Mouse (Mus musculus): ENCODE data around the gene Otulin. TPM values are rescaled to one million over a fixed set of nuclear protein-coding genes. Genes with fewer than 3 reads are reported as not detected.

Gene Otulin
- total and polyA plus RNA-seq, 3 experiments = 40.0 to 84.8 (median 80.2) TPM

DNA sequence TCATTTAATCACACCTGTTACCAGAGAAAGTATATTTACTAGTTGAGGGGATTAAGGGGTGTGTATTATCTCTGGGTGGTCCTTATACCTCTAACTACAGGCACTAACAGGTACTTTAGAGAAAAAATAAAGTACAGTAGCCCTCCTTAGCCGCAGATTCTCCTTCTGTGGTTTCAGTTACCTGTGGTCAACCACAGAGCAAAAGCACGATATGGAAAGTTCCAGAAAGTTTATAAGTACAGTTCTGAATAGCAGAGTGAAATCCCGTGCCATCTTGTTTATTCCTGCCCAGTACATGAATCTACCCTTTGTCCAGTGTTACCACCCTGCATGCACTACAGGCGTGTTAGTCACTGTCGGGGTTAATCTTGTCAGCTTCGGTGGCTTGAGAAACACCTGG is 51.6 kb downstream of the Otulin start:
- Histone ChIP-seq H3K79me2 (replicated peaks; ENCODE audit: control insufficient read depth, extremely low read depth, insufficient read depth, poor library complexity, severe bottlenecking) (no peaks in the 10 kb centered on the region), H3K9ac (ENCODE audit: insufficient read depth, low read depth) (no peak overlapping the region), H3K4me1 (ENCODE audit: control insufficient read depth in 1 of 2, insufficient read depth in 2 of 2) (peaks cover 9 to 26% of the 10 kb centered on the region in 2 experiments; a peak in 3 of 4 replicates), H3K27me3 (replicated peaks) (no peaks in the 10 kb centered on the region), H3K27ac (ENCODE audit: insufficient read depth, low read depth) (no peak overlapping the region), H3K4me3 (replicated peaks in 1 of 3; ENCODE audit: low read depth in 2 of 3, low read length in 2 of 3, poor library complexity in 1 of 3) (no peak overlapping the region), H3K4me2 (ENCODE audit: insufficient read depth, low read depth, poor library complexity, severe bottlenecking) (no peak overlapping the region), H3K36me3 (replicated peaks in 1 of 2; ENCODE audit: control insufficient read depth in 1 of 2, insufficient read depth in 1 of 2, low read length in 1 of 2) (peaks cover 0 to 54% of the 10 kb centered on the region in 2 experiments), H3K9me3 (replicated peaks; ENCODE audit: low read length) (no peaks in the 10 kb centered on the region)
- no peak for DNase-seq (ENCODE audit: extremely low read depth)
- in situ Hi-C loops (cut with MboI; ENCODE audit: low pct_ligation_motif_present, low pct_unique_long_range_greater_than_20kb, low sequenced_read_pairs) = no loop called here
- dilution Hi-C loops (cut with MboI; ENCODE audit: extremely low pct_ligation_motif_present, extremely low pct_unique_long_range_greater_than_20kb, low sequenced_read_pairs) = no loop called here
- peak; percentile 86 for TF ChIP-seq BHLHE40 (IDR thresholded peaks at IDR 0.05; ENCODE audit: low read depth, low read length)
- peak; percentile 15; the same call in 1 of the 2 replicates for TF ChIP-seq TCF12 (IDR thresholded peaks at IDR 0.05; ENCODE audit: low read depth, low read length)
- TF ChIP-seq MAFK (IDR thresholded peaks at IDR 0.05; ENCODE audit: insufficient replicate concordance, low read length) = peak; percentile 72
- TF ChIP-seq HCFC1 (IDR thresholded peaks at IDR 0.05; ENCODE audit: low read depth, low read length) = no peak
- no peak for TF ChIP-seq E2F4 (IDR thresholded peaks at IDR 0.05; ENCODE audit: insufficient replicate concordance, low read depth, low read length)
- peak; percentile 20; the same call in 1 of the 2 replicates for TF ChIP-seq MEF2A (IDR thresholded peaks at IDR 0.05; ENCODE audit: borderline replicate concordance, low read depth, low read length)
- TF ChIP-seq USF1 (IDR thresholded peaks at IDR 0.05; ENCODE audit: low read depth, low read length) = no peak
- no peak for TF ChIP-seq JUND (conservative IDR thresholded peaks at IDR 0.05; ENCODE audit: low read depth, low read length)
- TF ChIP-seq ETS1 (conservative IDR thresholded peaks at IDR 0.05; ENCODE audit: low read depth, low read length) = peak; percentile 22; the same call in 1 of the 2 replicates
- no peak for TF ChIP-seq MYC (IDR thresholded peaks at IDR 0.05; ENCODE audit: low read depth, low read length)
- TF ChIP-seq GABPA (IDR thresholded peaks at IDR 0.05; ENCODE audit: insufficient replicate concordance, low read depth, low read length) = no peak
- peak; percentile 58 for TF ChIP-seq EP300 (IDR thresholded peaks at IDR 0.05; ENCODE audit: low read length)
- TF ChIP-seq IRF4 (IDR thresholded peaks at IDR 0.05; ENCODE audit: low read depth, low read length) = 0 out of 2 replicates have a peak, but pooled peaks have one; percentile 11
- no peak for TF ChIP-seq SMC3 (IDR thresholded peaks at IDR 0.05; ENCODE audit: low read depth, low read length)
- no peak for TF ChIP-seq ZNF384 (IDR thresholded peaks at IDR 0.05; ENCODE audit: low read depth, low read length)
- TF ChIP-seq PAX5 (IDR thresholded peaks at IDR 0.05; ENCODE audit: low read length) = no peak
- 0 out of 2 replicates have a peak, but pooled peaks have one; percentile 67 for TF ChIP-seq RCOR1 (conservative IDR thresholded peaks at IDR 0.05; ENCODE audit: low read depth, low read length)
- TF ChIP-seq ZC3H11A (IDR thresholded peaks at IDR 0.05; ENCODE audit: low read depth, low read length) = no peak
- no peak for TF ChIP-seq ZMIZ1 (IDR thresholded peaks at IDR 0.05; ENCODE audit: low read depth, low read length)
